Mouse (Mus musculus) liver, embryonic 14.5 days (tissue): ENCODE results near the gene Gm17509. TPM values are rescaled to one million over a fixed set of nuclear protein-coding genes. Genes with fewer than 3 reads are reported as not detected.

Experiments used
- ATAC-seq: fragments of 200-750 bp; cut with Nextera tagmentation; 2 replicates; pipeline ENCODE4 v1.8.0; 2017; ENCODE audit warnings: moderate number of reproducible peaks, mild to moderate bottlenecking, moderate library complexity; ENCODE audit not compliant: insufficient read depth
- DNase-seq, 3 experiments: peaks; one replicate each; pipeline ENCODE4 v3.0.0-alpha.2; 2012 to 2013; ENCODE audit warnings: low read depth in 3 of 3, low spot score in 3 of 3
- H3K27ac ChIP-seq: fragments of 300-500 bp; sonication (generic); 2 replicates; pipeline ENCODE4 v1.5.1; 2014; ENCODE audit warnings: moderate library complexity, mild to moderate bottlenecking, control low read depth, inconsistent platforms
- H3K27me3 ChIP-seq: fragments of 300-500 bp; sonication (generic); 2 replicates; pipeline ENCODE4 v1.6.1; 2014; ENCODE audit warnings: mild to moderate bottlenecking, low read length, moderate library complexity; ENCODE audit not compliant: control insufficient read depth, insufficient read depth
- H3K36me3 ChIP-seq: fragments of 300-500 bp; sonication (generic); replicated peaks from 2 replicates; pipeline ENCODE4 v1.6.1; 2014; ENCODE audit warnings: low read depth; ENCODE audit not compliant: control insufficient read depth, insufficient read depth
- H3K4me1 ChIP-seq, 2 experiments: fragments of 200-500 bp in 1 of 2; fragments of 300-500 bp in 1 of 2; sonication (generic) in 1 of 2; replicated peaks; 2 replicates each; pipeline ENCODE4 v1.6.1; 2012 to 2014; ENCODE audit warnings: antibody characterized with exemption in 1 of 2, inconsistent platforms in 1 of 2, low read length in 1 of 2; ENCODE audit not compliant: control insufficient read depth in 2 of 2, insufficient read depth in 2 of 2
- H3K4me2 ChIP-seq: fragments of 300-500 bp; sonication (generic); 2 replicates; pipeline ENCODE4 v1.6.1; 2014; ENCODE audit warnings: low read depth, mild to moderate bottlenecking, control low read depth, moderate library complexity
- H3K4me3 ChIP-seq, 2 experiments: fragments of 200-500 bp in 1 of 2; fragments of 300-500 bp in 1 of 2; sonication (generic) in 1 of 2; 2 replicates each; pipeline ENCODE4 v1.5.1; 2012 to 2014; ENCODE audit warnings: low read depth in 2 of 2, low read length in 2 of 2, mild to moderate bottlenecking in 2 of 2, control low read depth in 1 of 2, inconsistent platforms in 1 of 2, moderate library complexity in 1 of 2; ENCODE audit not compliant: insufficient read depth in 1 of 2
- H3K9ac ChIP-seq: fragments of 300-500 bp; sonication (generic); replicated peaks from 2 replicates; pipeline ENCODE4 v1.6.1; 2014; ENCODE audit warnings: mild to moderate bottlenecking, control low read depth, moderate library complexity
- H3K9me3 ChIP-seq: fragments of 300-500 bp; sonication (generic); 2 replicates; pipeline ENCODE4 v1.6.1; 2016; ENCODE audit warnings: low read length, mixed read lengths; ENCODE audit not compliant: control insufficient read depth
- CTCF ChIP-seq: IDR thresholded peaks from 2 replicates; pipeline ENCODE4 v1.5.1; 2016; ENCODE audit warnings: antibody characterized with exemption, low read depth, control low read depth
- EP300 ChIP-seq: IDR thresholded peaks from 2 replicates; pipeline ENCODE4 v1.6.1; 2016; ENCODE audit warnings: antibody characterized with exemption, low read depth
- WGBS: fragments of 180-500 bp; shearing (Covaris S2); extraction: QIAGEN DNeasy Blood & Tissue Kit; methylation state at CpG from one replicate; pipeline ENCODE4 v1.1.7; 2014; ENCODE audit not compliant: insufficient replicate concordance; 5-methylcytosine and 5-hydroxymethylcytosine counted together
- polyA plus RNA-seq, 2 experiments: library from polyadenylated mRNA; depleted of rRNA in 1 of 2; stranded (reverse) in 1 of 2; unstranded in 1 of 2; fragments of >200 nt; fragmentation: Nextera tagmentation in 1 of 2; extraction: Ambion mirVana in 1 of 2; gene quantifications; 2 replicates each; pipeline versions ENCODE4 v1.2.1 to v1.2.3; 2012 to 2014

Gm17509 gene
- polyA plus RNA-seq, 2 experiments = 0.07 TPM; not detected in 1

GRCm38 (mm10) chr13:117230371-117231110 is 9.7 kb upstream of the Gm17509 start:
- DNase-seq (no peak), ATAC-seq (no peak)
- Histone ChIP-seq H3K4me3 (no peak overlapping the region), H3K9ac (no peak overlapping the region), H3K4me2 (no peak overlapping the region), H3K27me3 (no peaks in the 10 kb centered on the region), H3K9me3 (no peaks in the 10 kb centered on the region), H3K27ac (no peak overlapping the region), H3K4me1 (no peaks in the 10 kb centered on the region), H3K36me3 (no peaks in the 10 kb centered on the region)
- 56% methylated on average over 6 of the region's 6 CpGs for WGBS
- TF ChIP-seq CTCF = no peak
- no peak for TF ChIP-seq EP300

GRCm38 (mm10) chr13:117225561-117225960 is 4.7 kb upstream of the Gm17509 start:
- Histone ChIP-seq H3K4me1 (0 out of 4 replicates have a peak, but pooled peaks cover 0 to 2% of the 10 kb centered on the region in 2 experiments), H3K4me3 (no peak overlapping the region), H3K36me3 (no peaks in the 10 kb centered on the region), H3K9ac (no peak overlapping the region), H3K9me3 (no peaks in the 10 kb centered on the region), H3K27me3 (peaks cover 13% of the 10 kb centered on the region), H3K4me2 (no peak overlapping the region), H3K27ac (no peak overlapping the region)
- WGBS = 50% methylated on average over 6 of the region's 6 CpGs
- DNase-seq = no peak
- no peak for TF ChIP-seq CTCF
- no peak for TF ChIP-seq EP300
- ATAC-seq = no peak

GRCm38 (mm10) chr13:117224901-117225300 is 4.0 kb upstream of the Gm17509 start:
- H3K27ac ChIP-seq = no peak overlapping the region
- no peak overlapping the region for H3K4me2 ChIP-seq
- no peak for TF ChIP-seq EP300
- no peak for TF ChIP-seq CTCF
- no peak for DNase-seq
- peaks cover 19% of the 10 kb centered on the region for H3K27me3 ChIP-seq
- no peaks in the 10 kb centered on the region for H3K9me3 ChIP-seq
- no peaks in the 10 kb centered on the region for H3K36me3 ChIP-seq
- WGBS = 45% methylated on average over 2 of the region's 2 CpGs
- ATAC-seq = no peak
- H3K4me3 ChIP-seq = no peak overlapping the region
- H3K9ac ChIP-seq = no peak overlapping the region
- H3K4me1 ChIP-seq = 0 out of 4 replicates have a peak, but pooled peaks cover 0 to 2% of the 10 kb centered on the region in 2 experiments

GRCm38 (mm10) chr13:117223125-117223524 is 2.2 kb upstream of the Gm17509 start:
- Histone ChIP-seq H3K4me2 (no peak overlapping the region), H3K4me3 (no peak overlapping the region), H3K4me1 (0 out of 4 replicates have a peak, but pooled peaks cover 0 to 2% of the 10 kb centered on the region in 2 experiments), H3K27me3 (peaks cover 26% of the 10 kb centered on the region), H3K9me3 (no peaks in the 10 kb centered on the region), H3K9ac (no peak overlapping the region), H3K36me3 (no peaks in the 10 kb centered on the region), H3K27ac (no peak overlapping the region)
- TF ChIP-seq CTCF (no peak), EP300 (no peak)
- no peak for ATAC-seq
- no peak for DNase-seq
- WGBS = 13% methylated on average over 5 of the region's 5 CpGs

GRCm38 (mm10) chr13:117219871-117220500 is 889 bp downstream of the Gm17509 start:
- WGBS = 18% methylated on average over 16 of the region's 16 CpGs
- no peak for ATAC-seq

More at GRCm38 (mm10) chr13:117219871-117220500, 889 bp downstream of the Gm17509 start:
- Histone ChIP-seq H3K36me3 (no peaks in the 10 kb centered on the region), H3K4me1 (peaks cover 0 to 4% of the 10 kb centered on the region in 2 experiments; a peak in 1 of 4 replicates), H3K9me3 (no peaks in the 10 kb centered on the region), H3K27me3 (peaks cover 26% of the 10 kb centered on the region), H3K4me2 (peak overlapping the region; percentile 57), H3K27ac (no peak overlapping the region), H3K4me3 (peak overlapping the region; percentile 36 to 53; a peak in 3 of 4 replicates), H3K9ac (no peak overlapping the region)
- no peak for DNase-seq
- no peak for TF ChIP-seq EP300
- TF ChIP-seq CTCF = no peak
